Mouse (Mus musculus) naive thymus-derived CD4-positive, alpha-beta T cell, adult 2 months (primary cell): ENCODE results near the gene Jmjd6.
"Not testable (repeated sequence)": the region's sequence is repeated elsewhere in the genome, so short reads cannot be mapped to it uniquely, and the experiment has no call there.

Experiments
- DNase-seq: peaks from one replicate; pipeline ENCODE4 v3.0.0-alpha.2; 2011; ENCODE audit warnings: low read depth

Gene Jmjd6

DNA sequence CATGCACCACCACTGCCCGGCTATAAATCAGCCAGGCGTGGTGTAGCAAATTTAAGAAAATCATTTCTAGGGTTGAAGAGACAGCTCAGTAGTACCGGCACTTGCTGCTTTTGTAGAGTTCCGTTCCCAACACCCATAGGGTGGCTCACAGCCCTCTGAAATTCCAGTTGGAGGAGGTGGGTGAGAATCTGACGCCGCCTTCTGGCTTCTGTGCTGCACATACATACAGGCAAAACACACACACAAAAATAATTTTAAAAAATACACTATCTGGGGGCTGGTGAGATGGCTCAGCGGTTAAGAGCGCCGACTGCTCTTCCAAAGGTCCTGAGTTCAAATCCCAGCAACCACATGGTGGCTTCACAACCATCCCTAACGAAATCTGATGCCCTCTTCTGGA is 19.4 kb downstream of the Jmjd6 start:
- not testable (repeated sequence) for DNase-seq

DNA sequence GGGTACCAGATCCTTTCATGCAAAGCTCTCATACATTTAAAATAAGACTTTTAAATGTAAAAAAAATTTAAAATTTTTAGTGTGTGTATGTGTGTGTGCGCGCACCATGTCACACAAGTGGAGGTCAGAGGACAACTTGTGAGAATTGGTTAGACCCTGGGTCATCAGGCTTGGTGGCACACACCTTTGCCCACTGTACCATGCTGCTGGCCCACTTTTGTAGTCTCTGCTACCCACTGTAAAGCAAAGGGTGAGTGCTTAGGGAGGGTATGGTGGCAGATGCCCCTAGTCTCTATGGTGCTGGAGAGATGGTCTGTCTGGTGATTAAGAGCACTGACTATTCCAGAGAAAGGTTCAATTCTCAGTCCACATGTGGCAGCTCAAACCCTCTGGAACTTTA is 20.0 kb downstream of the Jmjd6 start:
- DNase-seq: no peak

DNA sequence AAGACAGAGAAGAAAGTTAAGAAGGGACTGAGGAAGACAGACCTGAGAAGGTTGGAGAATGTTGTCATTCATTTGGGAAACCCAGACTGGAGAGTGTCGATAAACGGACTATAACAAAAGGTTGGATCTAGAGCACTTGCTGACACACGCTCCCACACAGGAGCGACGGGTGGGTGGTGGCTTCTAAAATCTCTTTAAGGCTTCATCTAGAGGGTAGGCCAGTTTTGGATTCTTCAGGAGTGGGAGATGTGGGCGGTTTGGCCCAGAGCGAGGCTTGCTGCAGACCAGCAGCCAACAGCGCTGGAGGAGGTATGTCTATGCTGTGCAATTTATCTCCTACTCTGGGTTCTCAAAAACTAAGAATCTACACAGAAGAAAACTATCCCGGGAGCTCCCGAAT is 20.6 kb downstream of the Jmjd6 start:
- DNase-seq: no peak

DNA sequence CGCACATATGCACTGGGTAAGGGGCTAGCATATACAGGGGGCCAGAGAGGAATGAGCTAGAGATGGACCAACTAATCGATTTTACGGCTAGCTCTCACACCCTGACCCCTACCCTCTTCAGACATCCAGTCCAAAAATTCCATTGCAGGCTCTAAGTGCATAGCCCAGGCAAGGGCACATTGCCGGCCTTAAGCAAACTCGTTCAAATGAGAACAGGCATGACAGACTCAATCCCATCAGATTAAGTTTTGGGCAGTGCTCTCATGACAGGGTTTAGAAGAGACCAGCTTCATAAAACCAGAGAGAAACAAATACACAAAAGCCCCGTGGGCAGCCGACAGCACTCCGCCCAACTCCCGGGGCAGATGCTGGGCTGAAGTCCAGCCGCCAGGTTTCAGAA is 21.0 kb downstream of the Jmjd6 start:
- no peak for DNase-seq

DNA sequence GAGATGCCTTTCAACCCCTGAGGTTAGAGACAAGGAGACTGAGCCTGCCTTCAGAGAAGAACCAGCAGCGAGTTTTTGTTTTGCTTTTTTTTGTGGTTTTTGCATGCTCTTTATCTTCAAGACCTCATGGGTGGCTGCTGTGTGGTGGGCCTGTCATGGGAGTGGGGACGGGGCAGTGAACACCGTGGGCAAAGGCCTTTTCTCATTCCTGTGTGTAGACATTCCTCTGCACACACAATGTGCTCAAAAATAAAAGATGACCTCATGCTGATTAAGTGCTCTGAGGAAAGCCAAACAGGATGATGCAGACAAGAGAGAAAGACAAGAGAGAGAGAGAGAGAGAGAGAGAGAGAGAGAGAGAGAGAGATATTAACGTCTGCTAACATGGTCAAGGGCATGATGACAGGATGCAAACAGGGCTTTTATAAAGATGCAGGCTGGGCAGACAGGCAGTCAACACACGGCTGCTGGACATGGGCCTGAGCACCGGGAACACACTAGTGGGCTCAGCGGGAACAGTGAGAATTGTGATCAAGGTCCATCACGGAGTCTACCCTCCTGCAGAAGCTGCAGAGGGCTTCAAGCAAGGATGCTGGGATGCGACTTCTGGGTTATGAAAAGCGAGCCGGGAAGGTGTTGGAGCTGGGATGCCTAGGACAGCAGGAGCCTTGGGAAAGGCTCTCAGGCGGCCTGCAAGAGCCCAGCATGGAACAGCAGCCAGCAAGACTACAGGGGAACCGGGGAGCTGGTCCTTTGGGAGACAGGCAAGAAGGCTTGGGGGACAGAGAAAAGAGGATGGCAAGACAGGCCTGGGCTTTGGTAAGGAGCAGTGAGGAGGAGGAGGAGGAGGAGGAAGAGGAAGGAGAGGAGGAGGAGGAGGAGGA is 21.9 kb downstream of the Jmjd6 start:
- no peak for DNase-seq

DNA sequence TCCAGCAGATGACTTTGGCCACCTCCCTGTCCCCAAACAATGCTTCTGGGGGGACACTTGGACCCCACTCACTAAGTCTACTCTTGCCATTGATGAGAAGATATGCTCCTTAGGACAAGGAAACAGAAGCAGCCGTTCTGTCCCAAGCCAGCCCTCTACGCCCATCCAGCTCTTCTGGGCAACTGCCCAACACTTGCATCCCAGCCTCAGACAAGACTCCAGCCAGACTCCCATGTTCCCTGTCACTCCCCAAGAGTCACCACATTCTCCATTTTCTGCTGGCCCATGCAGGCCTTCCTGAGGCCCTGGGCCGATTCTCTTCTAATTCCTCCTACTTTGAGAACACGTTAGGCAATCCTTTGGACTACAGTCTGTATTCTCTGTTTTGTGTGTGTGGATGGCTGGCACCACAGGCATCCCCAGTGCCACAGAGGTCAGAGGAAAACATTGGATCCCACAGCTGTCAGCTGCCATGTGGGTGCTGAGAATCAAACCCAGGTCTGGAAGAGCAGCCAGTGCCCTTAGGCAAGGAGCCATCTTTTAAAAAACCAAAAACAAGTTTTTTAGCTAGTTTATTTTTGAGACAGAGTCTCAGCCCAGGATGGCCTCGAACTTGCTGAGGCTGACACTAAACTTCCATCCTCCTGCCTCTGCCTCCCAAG is 23.2 kb downstream of the Jmjd6 start:
- no peak for DNase-seq

DNA sequence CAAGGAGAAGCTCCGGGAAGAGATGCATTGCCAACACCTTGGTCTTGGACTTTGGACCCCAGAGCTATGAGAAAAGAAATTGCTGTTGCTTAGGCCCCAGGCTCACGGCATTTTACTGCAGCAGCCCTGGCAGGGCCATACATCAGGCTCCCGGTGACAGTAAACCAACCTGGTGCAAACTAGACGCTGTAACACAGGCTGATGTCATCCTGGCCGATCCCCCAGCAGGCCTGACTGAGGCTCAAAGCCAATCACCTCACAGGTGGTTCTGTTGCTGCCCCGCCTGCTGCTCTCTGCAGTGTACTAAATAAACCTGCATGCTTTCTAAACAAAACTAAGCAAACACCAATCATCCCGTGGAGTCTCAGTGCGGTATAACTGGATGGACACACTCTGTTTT is 24.5 kb downstream of the Jmjd6 start:
- DNase-seq: no peak

DNA sequence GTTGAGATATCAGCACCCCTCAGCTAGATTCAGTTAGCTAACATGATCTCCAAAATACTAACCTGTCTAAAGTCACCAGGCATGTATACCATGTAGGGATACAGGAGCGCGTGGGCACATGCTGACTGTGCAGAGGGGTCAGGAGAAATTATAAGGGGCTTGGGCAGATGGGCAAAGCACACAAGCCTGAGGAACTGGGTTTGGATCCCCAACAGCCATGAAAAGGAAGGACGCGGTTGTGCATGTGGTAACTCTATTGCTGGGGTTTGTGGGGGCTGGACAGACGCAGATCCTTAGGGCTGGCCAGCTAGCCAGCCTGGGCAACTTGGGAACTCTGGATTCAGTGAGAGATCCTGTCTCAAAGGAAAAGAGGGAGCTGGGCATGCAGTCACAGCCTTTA is 25.7 kb downstream of the Jmjd6 start:
- no peak for DNase-seq

DNA sequence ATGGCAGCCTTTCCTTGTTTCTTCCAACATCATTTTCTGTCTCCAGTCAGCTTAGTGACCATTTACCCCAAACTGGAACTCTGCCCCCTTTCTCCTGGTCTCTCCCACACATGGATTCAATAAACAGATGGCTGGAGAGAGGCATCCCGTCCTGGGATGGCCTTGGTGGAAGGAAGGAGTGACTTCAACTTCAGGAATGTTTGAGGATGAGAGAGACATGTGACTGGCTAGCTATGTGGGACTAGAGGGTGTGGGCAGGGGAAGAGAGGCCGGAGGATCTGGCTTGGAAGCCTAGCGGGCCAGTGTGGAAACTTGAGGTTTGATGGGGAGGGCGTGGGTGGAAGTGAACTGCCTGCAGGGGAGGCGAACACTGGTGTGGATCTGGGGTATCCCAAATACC is 26.5 kb downstream of the Jmjd6 start:
- no peak for DNase-seq

DNA sequence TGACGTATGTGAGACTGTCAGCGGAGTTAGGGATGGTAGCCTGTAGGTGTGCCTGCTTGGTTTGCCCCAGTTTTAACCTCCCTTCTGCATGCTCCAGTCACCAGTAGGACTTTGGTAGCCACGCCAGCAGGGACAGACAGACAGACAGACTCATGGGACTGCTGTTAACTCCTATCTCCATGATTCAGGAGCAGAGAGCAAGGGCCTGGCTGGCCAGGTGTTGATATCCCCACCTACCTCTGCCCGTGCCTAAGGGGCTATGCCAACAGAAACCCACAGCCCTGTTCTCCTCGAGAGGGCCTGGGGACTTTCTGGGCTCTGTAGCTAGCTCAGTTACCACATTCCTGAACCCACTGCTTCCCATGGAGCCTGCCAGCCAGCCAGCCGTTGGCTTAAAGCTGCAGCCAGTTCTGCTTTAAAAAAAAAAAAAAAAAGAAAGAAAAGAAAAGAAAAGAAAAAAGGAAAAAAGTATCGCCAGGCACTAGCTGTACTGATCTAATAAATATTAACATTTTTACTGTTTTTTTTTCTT is 28.3 kb downstream of the Jmjd6 start:
- DNase-seq: no peak

DNA sequence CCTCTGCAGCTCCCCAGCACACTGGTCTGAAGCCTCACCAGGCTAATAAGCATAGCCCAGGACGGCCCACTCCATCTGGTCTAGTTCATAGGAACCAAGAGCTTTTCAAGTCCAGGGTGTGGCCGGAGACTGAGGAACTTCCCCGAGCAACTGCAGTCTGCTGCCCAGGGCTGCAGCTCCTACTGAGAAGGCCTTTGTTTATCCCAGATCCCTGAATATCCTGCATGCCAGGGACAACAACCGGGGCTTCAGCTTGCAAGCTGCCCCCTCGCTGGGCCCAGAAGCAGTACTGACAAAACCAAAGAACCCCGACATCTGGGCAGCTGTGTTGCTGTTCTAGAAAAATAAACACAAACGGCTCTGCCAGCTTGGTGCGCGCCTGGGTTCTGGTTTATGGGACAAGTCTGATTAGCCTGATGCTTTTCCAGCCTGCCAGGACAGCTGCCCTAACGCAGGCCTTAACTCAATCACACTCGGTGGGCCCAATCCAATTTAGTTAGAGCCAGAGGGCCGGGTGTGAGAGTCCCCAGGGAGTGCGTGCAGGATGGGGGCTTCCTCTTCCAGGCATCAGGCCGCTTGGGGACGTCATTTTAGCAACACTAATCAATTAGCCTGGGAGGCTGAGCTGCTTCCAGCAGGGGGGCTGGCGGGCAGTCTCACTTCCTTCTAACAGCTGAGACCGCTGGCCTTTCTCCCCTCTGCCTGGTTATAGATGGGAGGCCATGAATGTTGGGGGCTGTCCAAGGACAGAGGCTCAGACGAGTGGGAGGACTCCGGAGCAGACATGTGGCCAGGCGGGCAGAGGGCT is 29.0 kb downstream of the Jmjd6 start:
- DNase-seq: no peak

DNA sequence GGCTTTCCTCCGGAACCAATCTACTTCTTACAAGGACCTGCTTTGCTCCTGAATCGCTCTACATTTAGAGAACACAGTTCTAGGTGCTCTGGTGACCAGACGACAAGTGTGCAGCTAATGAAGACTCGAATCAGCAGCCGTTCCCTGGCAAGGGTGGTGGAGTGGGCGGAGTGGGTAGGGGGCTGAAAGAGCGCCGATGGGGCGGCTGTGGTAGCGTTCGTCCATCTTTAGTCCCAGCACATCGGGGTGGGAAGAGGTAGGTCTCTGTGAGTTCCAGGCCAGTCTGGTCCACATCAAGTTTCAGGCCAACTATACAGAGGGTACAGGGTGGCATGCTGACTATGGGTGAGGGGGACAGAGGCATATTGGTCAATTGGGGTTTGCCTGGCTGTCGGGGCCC is 29.6 kb downstream of the Jmjd6 start:
- no peak for DNase-seq

DNA sequence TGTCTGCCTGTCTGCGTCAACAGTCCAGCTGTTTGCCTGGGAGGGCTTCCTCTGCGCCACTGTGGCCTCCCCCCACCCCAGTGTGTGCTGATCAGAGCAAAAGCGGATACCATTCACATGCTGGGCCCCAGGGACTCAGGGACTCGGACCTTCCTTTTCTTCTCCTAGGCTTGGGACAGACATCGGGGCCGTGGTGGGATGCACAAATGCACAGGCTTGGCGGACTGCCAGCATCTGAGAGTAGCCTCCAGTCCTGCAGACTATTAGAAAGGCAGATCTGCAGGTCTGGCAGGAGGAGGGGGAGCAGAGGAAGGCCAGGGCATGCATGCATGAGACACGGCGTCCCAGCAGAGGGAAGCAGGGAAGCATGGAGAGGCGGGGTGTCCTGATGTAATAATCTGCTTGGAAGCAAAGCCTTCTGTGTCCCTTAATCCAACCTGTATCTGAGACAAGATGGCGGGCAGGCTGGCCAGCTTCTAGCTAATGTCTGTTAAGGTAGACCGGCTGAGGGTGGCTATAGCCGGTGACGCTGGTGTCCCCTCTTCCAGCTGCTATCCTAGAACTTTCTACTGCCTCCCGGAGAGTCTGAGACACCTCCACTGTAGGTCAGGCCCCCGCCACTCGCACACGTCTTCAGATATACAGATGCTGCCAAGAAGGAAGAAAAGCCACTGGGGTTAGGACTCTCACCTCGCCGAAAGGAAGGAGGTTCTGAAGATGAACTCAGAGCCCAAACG is 30.3 kb downstream of the Jmjd6 start:
- no peak for DNase-seq

DNA sequence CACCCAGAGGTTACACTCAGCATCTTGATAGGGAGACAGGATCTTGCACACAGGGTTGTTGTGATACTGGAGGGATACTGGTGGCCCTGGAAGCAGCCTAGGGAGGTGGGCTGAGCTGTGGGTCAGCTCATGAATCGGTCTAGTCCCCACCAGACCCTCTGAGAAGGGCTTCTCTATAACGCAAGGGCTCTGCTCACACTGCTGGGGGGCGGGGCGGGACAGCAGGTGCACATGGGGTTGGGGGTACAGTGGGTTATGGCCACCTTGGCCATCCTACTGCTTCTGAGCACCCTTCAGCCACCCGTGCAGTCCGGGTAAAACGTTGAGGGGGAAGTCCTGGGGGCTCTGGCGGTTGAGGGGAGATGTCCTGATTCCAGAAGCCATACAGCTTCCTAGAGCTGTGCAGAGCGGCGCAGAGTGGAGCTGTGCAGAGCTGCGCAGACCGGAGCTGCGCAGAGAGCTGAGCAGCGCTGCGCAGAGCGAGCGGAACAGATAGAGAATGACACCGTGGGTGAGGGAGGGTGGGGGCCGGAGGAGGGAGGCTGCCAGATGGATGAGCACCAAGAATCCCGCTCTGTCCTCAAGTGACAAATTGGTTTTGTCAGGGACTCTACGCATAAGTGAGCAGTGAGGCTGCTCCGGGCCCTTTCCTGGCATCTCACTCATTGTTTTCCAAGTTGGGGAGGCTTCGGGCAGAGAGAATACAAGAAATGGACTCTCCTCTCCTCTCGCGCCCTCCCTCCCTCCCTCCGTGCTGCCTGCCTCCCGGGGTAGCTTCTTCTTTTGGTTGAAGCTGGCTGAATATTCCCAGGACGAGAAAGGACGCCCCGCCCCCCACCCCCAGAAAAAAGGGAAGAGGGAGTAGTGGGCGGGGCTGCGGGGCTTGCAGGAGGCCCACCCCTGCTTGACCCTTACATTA is 32.0 kb downstream of the Jmjd6 start:
- peak; percentile 72 for DNase-seq

DNA sequence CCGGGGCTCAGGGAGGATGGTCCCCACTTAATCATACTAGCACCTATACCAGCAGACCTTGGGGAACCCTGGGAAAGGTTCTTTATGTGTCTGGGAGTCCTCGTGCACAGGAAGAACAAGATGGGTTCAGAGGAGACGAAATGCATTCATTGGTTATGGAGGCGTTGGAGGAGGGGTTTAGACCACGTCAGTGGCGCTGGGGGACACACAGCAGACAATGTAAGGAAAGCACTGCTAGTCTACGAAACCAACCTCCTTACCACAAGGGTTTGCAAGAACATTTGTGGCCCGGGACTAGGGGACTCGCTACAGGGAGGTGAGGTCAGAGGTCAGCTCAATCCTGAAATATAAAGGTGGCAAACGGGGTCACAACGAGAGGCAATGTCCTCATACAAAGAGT is 32.7 kb downstream of the Jmjd6 start:
- DNase-seq: no peak

DNA sequence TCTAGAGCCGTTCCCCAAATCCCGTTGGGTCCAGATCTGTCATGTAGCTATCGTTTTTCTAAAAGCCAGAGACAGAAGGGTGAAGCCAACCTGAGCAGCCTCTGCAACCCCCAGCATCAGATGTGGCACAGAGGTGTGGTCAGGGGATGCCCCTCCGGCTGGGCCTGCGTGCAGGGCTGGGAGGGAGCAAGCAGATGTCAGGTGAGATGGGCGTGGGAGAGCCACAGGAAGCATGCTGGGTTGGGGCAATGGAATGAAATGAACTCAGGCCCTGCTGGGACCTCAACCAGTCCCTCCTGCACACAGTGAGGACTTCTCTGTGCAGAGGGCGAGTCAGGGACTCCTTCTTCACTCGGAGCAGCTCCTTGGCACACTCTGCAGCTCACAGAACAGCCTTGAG is 33.7 kb downstream of the Jmjd6 start:
- no peak for DNase-seq

DNA sequence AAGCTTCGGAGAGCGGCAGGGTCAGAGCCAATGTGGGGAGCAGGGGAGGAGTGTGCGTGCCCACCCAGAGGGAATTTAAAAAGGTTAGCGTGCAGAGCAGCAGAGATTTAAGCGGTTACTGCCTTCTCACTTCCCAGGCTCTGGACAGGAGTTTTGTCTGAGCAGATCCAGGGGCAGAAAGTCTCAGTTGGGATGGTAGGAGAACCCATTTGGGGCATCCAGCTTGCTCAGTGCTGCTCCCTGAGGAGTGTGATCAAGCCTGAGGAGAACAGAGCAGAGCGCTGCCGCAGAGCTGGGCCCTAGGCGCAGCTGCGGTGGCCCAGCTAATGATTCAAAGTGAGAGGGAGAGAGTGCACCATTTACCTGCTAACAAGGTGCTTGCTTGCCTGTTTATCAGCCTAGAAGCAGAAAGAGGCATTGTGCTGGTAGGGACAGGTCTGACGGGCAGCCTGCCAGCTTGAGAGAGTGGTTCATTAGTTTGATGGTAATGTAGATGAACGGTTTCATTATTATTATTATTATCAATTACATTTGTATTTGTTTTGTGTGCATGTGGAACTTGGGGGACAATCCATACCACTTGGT is 34.3 kb downstream of the Jmjd6 start:
- DNase-seq: no peak

DNA sequence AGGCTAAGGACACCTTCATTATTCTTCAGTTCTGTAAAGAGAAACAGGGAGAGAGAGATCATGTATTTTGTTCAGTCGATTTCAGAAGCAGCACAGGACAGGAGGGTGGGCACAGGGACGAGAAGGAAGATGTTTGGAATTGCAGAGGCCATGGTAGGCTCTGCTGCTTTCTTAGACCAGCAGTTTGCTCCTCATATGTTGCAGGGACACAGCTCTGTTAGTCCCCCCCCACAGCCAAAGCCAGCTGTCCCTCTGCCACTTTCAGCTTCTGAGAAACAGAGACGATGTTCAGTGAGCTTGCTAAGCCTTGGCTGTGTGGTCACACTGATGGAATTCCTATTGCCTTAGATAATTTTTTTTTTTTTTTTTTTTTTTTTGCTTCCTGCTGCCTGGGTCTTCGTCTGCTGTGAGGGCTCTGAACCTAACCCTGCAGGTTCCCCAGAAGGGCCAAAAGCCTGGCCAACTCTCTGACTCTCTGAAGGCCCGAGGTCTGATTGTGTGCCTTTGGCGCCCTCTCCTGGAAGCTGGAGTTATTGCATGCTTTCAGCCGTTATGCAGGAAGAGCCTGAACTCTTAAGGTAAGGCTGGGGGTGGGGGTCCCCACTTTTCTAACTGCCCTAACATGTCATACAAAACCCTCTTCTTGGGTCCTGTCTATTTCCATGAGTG is 35.2 kb downstream of the Jmjd6 start:
- peak; percentile 87 for DNase-seq

DNA sequence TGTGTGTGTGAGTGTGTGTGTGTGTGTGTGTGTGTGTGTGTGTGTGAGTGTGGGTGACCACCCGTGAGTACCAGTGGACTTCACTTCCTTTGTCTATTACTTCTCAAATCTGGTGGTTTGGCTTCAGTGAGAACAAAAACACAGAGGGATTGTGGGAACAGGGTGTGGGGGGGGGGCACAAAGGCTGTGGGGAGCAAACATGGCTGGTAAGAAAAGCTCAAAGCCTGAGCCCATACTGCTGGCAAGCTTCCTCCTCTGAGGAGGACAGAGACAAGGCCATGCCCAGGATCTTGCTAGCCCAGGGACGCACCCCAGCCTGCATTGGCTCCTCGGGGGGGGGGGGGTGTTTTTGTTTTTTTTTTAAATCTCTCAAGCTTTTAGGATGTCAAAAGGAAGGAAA is 35.7 kb downstream of the Jmjd6 start:
- no peak for DNase-seq

DNA sequence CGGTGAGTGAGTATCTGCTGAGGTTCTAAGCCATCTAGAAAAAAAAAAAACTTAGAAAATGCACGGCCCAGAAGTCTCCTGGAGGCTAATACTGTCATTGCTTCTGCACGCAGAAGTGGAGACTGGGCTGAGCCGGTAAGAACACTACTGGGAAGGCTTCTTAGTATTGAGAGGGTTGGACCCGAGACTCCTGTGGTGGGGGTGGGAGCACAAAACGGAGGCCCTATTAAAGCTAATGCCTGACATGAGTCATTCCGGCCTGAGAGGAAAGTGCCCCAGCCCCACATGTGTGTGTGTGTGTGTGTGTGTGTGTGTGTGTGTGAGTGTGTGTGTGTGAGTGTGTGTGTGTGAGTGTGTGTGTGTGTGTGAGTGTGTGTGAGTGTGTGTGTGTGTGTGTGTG is 36.1 kb downstream of the Jmjd6 start:
- DNase-seq: no peak
